Mouse (Mus musculus) bone marrow macrophage, adult 2 months (primary cell): ENCODE measurements around the gene Odf3l1.

ENCODE experiments used
- CTCF ChIP-seq: IDR thresholded peaks from 2 replicates; pipeline ENCODE4 v1.5.1; 2012; ENCODE audit warnings: low read depth, mild to moderate bottlenecking, low read length, moderate library complexity
- POLR2A ChIP-seq: IDR thresholded peaks from 2 replicates; pipeline ENCODE4 v1.6.1; 2012; ENCODE audit warnings: mild to moderate bottlenecking, low read depth, low read length, borderline replicate concordance

GRCm38 (mm10) chr9:56844644-56845043 lies 19.8 kb downstream of the Odf3l1 start:
- no peak for TF ChIP-seq POLR2A
- no peak for TF ChIP-seq CTCF
